Comparison of ENCODE assay signal across 43 mouse cellular contexts in genomic region chr5:87825386-87825785, GRCm38 (mm10). TPM values are rescaled to one million over a fixed set of nuclear protein-coding genes. Genes with fewer than 3 reads are reported as not detected.
"Had no signal": no experiment of that assay in that cellular context is flagged by ENCODE, and none has a peak within 500 bp of the region (broad histone marks: within the 10 kb centered on the region; RNA-seq: fewer than 3 reads in every experiment).

TSS of gene Prr27 (plus strand) at chr5:87825686.

- H3K4me1 ChIP-seq: heart, embryonic 10.5 days; heart, embryonic 12.5 days; heart, embryonic 13.5 days; heart, embryonic 15.5 days; hindbrain, embryonic 10.5 days; hindbrain, embryonic 12.5 days; hindbrain, embryonic 13.5 days; hindbrain, embryonic 15.5 days; intestine, embryonic 15.5 days; kidney, embryonic 15.5 days had no signal

- H3K36me3 ChIP-seq: heart, embryonic 10.5 days; heart, embryonic 12.5 days; heart, embryonic 13.5 days; heart, embryonic 15.5 days; hindbrain, embryonic 10.5 days; hindbrain, embryonic 12.5 days; hindbrain, embryonic 13.5 days; hindbrain, embryonic 15.5 days; intestine, embryonic 15.5 days; kidney, embryonic 15.5 days had no signal

- H3K27ac ChIP-seq: heart, embryonic 10.5 days; heart, embryonic 13.5 days; heart, embryonic 15.5 days; hindbrain, embryonic 10.5 days; hindbrain, embryonic 12.5 days; hindbrain, embryonic 13.5 days; hindbrain, embryonic 14.5 days; hindbrain, embryonic 15.5 days; hindbrain, postnatal 0 days; intestine, embryonic 15.5 days; kidney, embryonic 15.5 days; kidney, postnatal 0 days; layer of hippocampus, adult 2 months had no signal

- H3K27me3 ChIP-seq: heart, embryonic 12.5 days; heart, embryonic 13.5 days; heart, embryonic 15.5 days; hindbrain, embryonic 12.5 days; hindbrain, embryonic 13.5 days; hindbrain, embryonic 15.5 days; intestine, embryonic 15.5 days; kidney, embryonic 15.5 days had no signal

- DNase-seq: heart, postnatal 10 days; heart, postnatal 14 days; heart, postnatal 36 days; heart, postnatal 4 days; kidney, adult 11 months; kidney, adult 18-20 months; kidney, adult 2 months; kidney, adult 8-10 months; kidney, adult 9 months; kidney, postnatal 10 days; kidney, postnatal 14 days; kidney, postnatal 25 days; kidney, postnatal 36 days; kidney, postnatal 4 days; layer of hippocampus, adult 9-11 months; layer of hippocampus, postnatal 36 days had no signal

- H3K4me3 ChIP-seq: heart, embryonic 10.5 days; heart, embryonic 12.5 days; heart, embryonic 13.5 days; heart, embryonic 15.5 days; hindbrain, embryonic 10.5 days; hindbrain, embryonic 12.5 days; hindbrain, embryonic 13.5 days; hindbrain, embryonic 15.5 days; intestine, embryonic 15.5 days; kidney, embryonic 15.5 days; layer of hippocampus, adult 2 months had no signal

RNA-seq across cellular contexts. Expression of gene Prr27, which starts in this region (rescaled TPM):
- polyA plus RNA-seq: heart, embryonic 10.5 days; heart, embryonic 11.5 days; heart, embryonic 12.5 days; heart, embryonic 13.5 days; heart, embryonic 14.5 days; heart, embryonic 15.5 days; heart, embryonic 16.5 days; heart, postnatal 0 days; hindbrain, embryonic 10.5 days; hindbrain, embryonic 11.5 days; hindbrain, embryonic 12.5 days; hindbrain, embryonic 13.5 days; hindbrain, embryonic 14.5 days; hindbrain, embryonic 15.5 days; hindbrain, embryonic 16.5 days; hindbrain, postnatal 0 days; inflammation-experienced regulatory T-cells, adult 6 months; intestine, embryonic 14.5 days; intestine, embryonic 15.5 days; intestine, embryonic 16.5 days; intestine, postnatal 0 days; kidney, adult 2 months; kidney, embryonic 14.5 days; kidney, embryonic 15.5 days; kidney, embryonic 16.5 days; kidney, postnatal 0 days; large intestine, adult 2 months had no signal
